Mouse (Mus musculus) forebrain, postnatal 0 days (tissue): Measurements from ENCODE around the gene Dhrs4. TPM values are rescaled to one million over a fixed set of nuclear protein-coding genes. Genes with fewer than 3 reads are reported as not detected.

Source experiments
- ATAC-seq: fragments of 200-750 bp; cut with Nextera tagmentation; 2 replicates; pipeline ENCODE4 v1.8.0; 2017; ENCODE audit warnings: mild to moderate bottlenecking, moderate library complexity
- DNase-seq: peaks from one replicate; pipeline ENCODE4 v3.0.0-alpha.2; 2015
- H3K27ac ChIP-seq: fragments of 300-500 bp; sonication (generic); 2 replicates; pipeline ENCODE4 v1.5.1; 2014; ENCODE audit warnings: low read depth, mild to moderate bottlenecking, antibody characterized with exemption, low read length, moderate library complexity, mixed read lengths
- H3K27me3 ChIP-seq: fragments of 300-500 bp; sonication (generic); 2 replicates; pipeline ENCODE4 v1.6.1; 2014; ENCODE audit warnings: mild to moderate bottlenecking, low read length, mixed read lengths; ENCODE audit not compliant: insufficient read depth
- H3K36me3 ChIP-seq: fragments of 300-500 bp; sonication (generic); 2 replicates; pipeline ENCODE4 v1.6.1; 2014; ENCODE audit warnings: mild to moderate bottlenecking, moderate library complexity; ENCODE audit not compliant: insufficient read depth
- H3K4me1 ChIP-seq: fragments of 300-500 bp; sonication (generic); 2 replicates; pipeline ENCODE4 v1.6.1; 2014; ENCODE audit warnings: antibody characterized with exemption; ENCODE audit not compliant: insufficient read depth
- H3K4me2 ChIP-seq: fragments of 300-500 bp; sonication (generic); 2 replicates; pipeline ENCODE4 v1.6.1; 2014; ENCODE audit warnings: low read depth, mild to moderate bottlenecking, moderate library complexity
- H3K4me3 ChIP-seq: fragments of 300-500 bp; sonication (generic); 2 replicates; pipeline ENCODE4 v1.5.1; 2014; ENCODE audit warnings: low read depth, low read length, mixed read lengths
- H3K9ac ChIP-seq: fragments of 300-500 bp; sonication (generic); 2 replicates; pipeline ENCODE4 v1.6.1; 2014; ENCODE audit warnings: mild to moderate bottlenecking
- H3K9me3 ChIP-seq: fragments of 300-500 bp; sonication (generic); 2 replicates; pipeline ENCODE4 v1.6.1; 2016; ENCODE audit warnings: low read length
- CTCF ChIP-seq: sonication (generic); IDR thresholded peaks from 2 replicates; pipeline ENCODE4 v1.5.1; 2016; ENCODE audit warnings: antibody characterized with exemption, control low read depth, low read depth
- WGBS: fragments of 180-500 bp; shearing (Covaris S2); extraction: QIAGEN DNeasy Blood & Tissue Kit; methylation state at CpG from one replicate; pipeline ENCODE4 v1.1.7; 2014; 5-methylcytosine and 5-hydroxymethylcytosine counted together
- polyA plus RNA-seq: library from polyadenylated mRNA; unstranded; fragments of >200 nt; fragmentation: Nextera tagmentation; extraction: Ambion mirVana; gene quantifications from 2 replicates; pipeline ENCODE4 v1.2.1, GENCODE M21; 2015
- total RNA-seq: library from RNA; depleted of rRNA; stranded (reverse); fragments of >200 nt; gene quantifications from 2 replicates; pipeline ENCODE4 v1.2.3, GENCODE M21; 2014

Dhrs4 gene
- total and polyA plus RNA-seq, 2 experiments from 2014 or later, result 14.8 to 20.9 TPM

DNA sequence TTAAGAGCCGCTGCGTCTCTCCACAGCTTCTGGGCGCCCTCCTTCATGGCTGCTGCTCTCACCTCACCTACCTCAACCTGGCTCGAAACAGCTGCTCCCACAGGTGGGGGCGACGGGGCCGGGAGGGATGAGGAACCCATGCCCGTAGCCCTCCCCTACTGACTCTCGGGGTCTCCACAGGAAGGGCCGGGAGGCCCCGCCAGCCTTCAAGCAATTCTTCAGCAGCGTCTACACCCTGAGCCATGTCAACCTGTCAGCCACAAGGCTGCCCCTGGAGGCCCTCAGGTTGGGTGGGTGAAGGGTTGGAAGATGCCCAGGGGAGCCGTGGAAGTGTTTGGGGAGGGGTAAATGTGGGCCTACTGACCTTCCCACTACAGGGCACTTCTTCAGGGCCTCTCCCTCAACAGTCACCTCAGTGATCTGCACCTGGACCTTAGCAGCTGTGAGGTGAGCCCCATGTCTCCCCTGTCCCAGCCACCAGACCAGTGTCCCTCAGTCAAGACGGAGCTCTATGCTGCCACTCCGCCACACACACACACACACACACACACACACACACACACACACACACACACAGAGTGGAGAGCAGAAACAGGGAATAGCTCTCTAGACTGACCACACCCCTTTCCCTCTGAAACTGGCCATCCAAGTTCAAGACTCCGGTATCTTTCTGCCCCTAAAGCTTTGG, 18.3 kb downstream of the Dhrs4 start:
- no peak for TF ChIP-seq CTCF
- no peaks in the 10 kb centered on the region for H3K27me3 ChIP-seq
- no peaks in the 10 kb centered on the region for H3K4me1 ChIP-seq
- H3K9me3 ChIP-seq, result no peaks in the 10 kb centered on the region
- DNase-seq (no peak), ATAC-seq (peak; percentile 2; the same call in 1 of the 2 replicates)
- no peak overlapping the region for H3K27ac ChIP-seq
- 77% methylated on average over 16 of the region's 16 CpGs for WGBS
- H3K4me3 ChIP-seq, result no peak overlapping the region
- H3K4me2 ChIP-seq, result no peak overlapping the region
- peaks cover 71% of the 10 kb centered on the region for H3K36me3 ChIP-seq
- no peak overlapping the region for H3K9ac ChIP-seq

GRCm38 (mm10) chr14:55497449-55497821, 18.9 kb downstream of the Dhrs4 start:
- no peak overlapping the region for H3K4me2 ChIP-seq
- no peaks in the 10 kb centered on the region for H3K4me1 ChIP-seq
- no peaks in the 10 kb centered on the region for H3K27me3 ChIP-seq
- no peak overlapping the region for H3K27ac ChIP-seq
- peak; percentile 76 for ATAC-seq
- WGBS, result 37% methylated on average over 6 of the region's 6 CpGs
- H3K9ac ChIP-seq, result 0 out of 2 replicates have a peak overlapping the region, but pooled peaks have one; percentile 22
- no peaks in the 10 kb centered on the region for H3K9me3 ChIP-seq
- peaks cover 76% of the 10 kb centered on the region for H3K36me3 ChIP-seq
- TF ChIP-seq CTCF, result peak; percentile 99
- H3K4me3 ChIP-seq, result no peak overlapping the region
- DNase-seq, result peak; percentile 87

DNA sequence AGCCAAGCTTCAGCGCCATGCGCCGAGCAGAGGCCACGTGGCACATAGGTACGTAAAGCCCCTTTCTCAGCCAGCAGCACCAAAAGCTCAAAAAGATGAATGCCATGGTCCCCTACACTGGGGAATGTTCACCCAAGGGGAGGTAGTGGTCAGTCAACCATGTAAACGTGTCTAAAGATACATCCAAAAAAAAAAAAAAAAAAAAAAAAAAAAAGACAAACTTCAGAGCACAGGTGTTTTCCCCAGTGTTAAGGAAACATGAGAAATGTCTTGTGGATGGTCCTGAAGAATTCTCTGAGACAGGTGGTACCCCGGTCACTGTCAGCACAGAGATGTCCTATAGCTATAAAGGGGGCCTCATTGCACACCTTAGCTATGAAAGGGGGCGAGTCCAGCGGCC, 27.1 kb downstream of the Dhrs4 start:
- H3K4me3 ChIP-seq, result no peak overlapping the region
- H3K27ac ChIP-seq, result no peak overlapping the region
- no peaks in the 10 kb centered on the region for H3K27me3 ChIP-seq
- no peaks in the 10 kb centered on the region for H3K9me3 ChIP-seq
- H3K4me2 ChIP-seq, result no peak overlapping the region
- ATAC-seq (no peak), DNase-seq (no peak)
- H3K4me1 ChIP-seq, result no peaks in the 10 kb centered on the region
- H3K9ac ChIP-seq, result no peak overlapping the region
- TF ChIP-seq CTCF, result no peak
- 78% methylated on average over 9 of the region's 9 CpGs for WGBS
- H3K36me3 ChIP-seq, result peaks cover 38% of the 10 kb centered on the region

DNA sequence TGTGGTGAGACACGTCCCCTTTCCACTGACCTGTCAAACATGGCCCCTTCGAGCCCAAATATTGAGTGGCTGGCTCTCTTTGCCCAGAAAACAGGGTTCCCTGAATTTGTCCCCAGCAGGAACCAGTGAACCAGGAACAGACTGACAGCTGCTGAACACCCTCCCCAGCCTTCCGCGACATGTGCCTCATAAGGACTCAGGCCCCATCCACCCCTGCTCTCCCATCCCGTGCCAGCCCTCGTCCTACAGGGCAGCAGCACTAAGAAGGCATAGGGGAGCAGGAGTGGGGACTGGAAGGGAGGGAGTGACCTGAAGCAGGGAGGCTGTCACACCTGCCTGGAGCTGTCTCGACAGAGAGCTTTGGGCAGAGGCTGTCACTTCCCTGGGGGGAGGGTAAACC, 29.2 kb downstream of the Dhrs4 start:
- peaks cover 20% of the 10 kb centered on the region for H3K36me3 ChIP-seq
- no peaks in the 10 kb centered on the region for H3K27me3 ChIP-seq
- TF ChIP-seq CTCF, result no peak
- H3K4me2 ChIP-seq, result no peak overlapping the region
- H3K9ac ChIP-seq, result no peak overlapping the region
- 49% methylated on average over 7 of the region's 7 CpGs for WGBS
- H3K9me3 ChIP-seq, result no peaks in the 10 kb centered on the region
- H3K27ac ChIP-seq, result no peak overlapping the region
- DNase-seq (no peak), ATAC-seq (no peak)
- H3K4me1 ChIP-seq, result no peaks in the 10 kb centered on the region
- no peak overlapping the region for H3K4me3 ChIP-seq

DNA sequence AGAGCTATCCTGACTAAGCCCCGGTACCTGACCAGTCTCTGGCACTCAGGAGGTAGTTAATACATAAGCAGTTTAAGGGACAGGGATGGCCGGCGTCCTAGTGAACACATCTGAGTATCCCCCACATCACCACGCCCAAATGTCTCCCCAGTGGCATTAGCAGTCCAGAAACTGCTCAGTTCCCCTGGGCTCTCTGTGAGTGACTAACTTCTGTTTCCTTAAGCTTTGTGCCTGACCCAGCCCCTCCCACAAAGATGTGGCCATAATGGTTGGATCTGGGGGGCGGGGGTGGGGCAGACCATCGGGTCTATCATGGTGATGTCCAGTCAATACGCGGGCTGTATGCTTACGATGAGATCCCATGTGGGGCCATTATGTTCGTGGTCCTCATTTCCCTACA, 31.0 kb downstream of the Dhrs4 start:
- WGBS, result 80% methylated on average over 10 of the region's 10 CpGs
- no peaks in the 10 kb centered on the region for H3K9me3 ChIP-seq
- no peak overlapping the region for H3K4me3 ChIP-seq
- H3K4me1 ChIP-seq, result no peaks in the 10 kb centered on the region
- no peak overlapping the region for H3K9ac ChIP-seq
- no peak for TF ChIP-seq CTCF
- H3K27me3 ChIP-seq, result no peaks in the 10 kb centered on the region
- no peak for DNase-seq
- H3K4me2 ChIP-seq, result no peak overlapping the region
- peaks cover 13% of the 10 kb centered on the region for H3K36me3 ChIP-seq
- ATAC-seq, result no peak
- no peak overlapping the region for H3K27ac ChIP-seq

DNA sequence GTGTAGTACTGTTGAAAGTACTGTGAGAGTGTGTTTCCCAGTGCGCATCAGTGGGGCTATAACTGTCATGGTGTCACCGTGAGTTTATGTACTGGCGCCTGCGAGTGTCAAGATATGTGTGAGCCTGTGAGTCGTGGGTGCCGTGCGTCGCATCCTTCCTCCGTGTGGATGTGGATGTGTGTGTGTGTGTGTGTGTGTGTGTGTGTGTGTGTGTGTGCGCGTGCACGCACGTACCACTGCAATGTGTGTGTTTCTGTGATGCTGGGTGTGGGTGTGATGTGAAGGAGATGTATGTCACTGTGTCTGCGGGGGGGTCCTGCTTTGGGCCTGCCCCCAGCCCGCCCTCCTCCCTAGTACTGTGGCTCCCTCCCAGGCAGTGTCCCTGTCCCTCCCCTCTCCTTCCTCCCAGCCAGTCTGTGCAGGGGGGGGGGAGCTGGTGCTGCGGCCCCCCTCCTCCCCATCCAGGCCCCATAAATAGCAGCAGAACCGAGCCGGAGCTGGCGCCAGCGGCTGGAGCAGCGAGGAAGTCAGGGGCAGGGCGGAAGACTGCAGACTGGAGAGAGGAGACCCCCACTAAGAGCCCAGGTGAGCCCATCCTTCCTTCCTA, 31.7 kb downstream of the Dhrs4 start, which contains the start of gene Cpne6:
Cpne6 (plus strand) TSS at position 321 of the 607 bp plus-strand sequence.
- 69% methylated on average over 21 of the region's 22 CpGs for WGBS
- DNase-seq, result peak; percentile 44
- Histone ChIP-seq H3K36me3 (peaks cover 12% of the 10 kb centered on the region), H3K4me2 (peak within 1 kb of the TSS; percentile 31), H3K4me1 (no peaks in the 10 kb centered on the region), H3K9ac (peak within 1 kb of the TSS; percentile 33), H3K27me3 (no peaks in the 10 kb centered on the region), H3K9me3 (no peaks in the 10 kb centered on the region), H3K4me3 (peak within 1 kb of the TSS; percentile 16; the same call in 1 of the 2 replicates), H3K27ac (0 out of 2 replicates have a peak within 1 kb of the TSS, but pooled peaks have one; percentile 10)
- TF ChIP-seq CTCF, result no peak
- peak; percentile 58 for ATAC-seq

- peak; percentile 73 for ATAC-seq
- peaks cover 9% of the 10 kb centered on the region; the same call in 1 of the 2 replicates for H3K36me3 ChIP-seq
- H3K9me3 ChIP-seq, result no peaks in the 10 kb centered on the region
- H3K4me3 ChIP-seq, result peak overlapping the region; percentile 16; the same call in 1 of the 2 replicates
- peak overlapping the region; percentile 31 for H3K4me2 ChIP-seq
- 48% methylated on average over 7 of the region's 7 CpGs for WGBS
- H3K4me1 ChIP-seq, result no peaks in the 10 kb centered on the region
- no peak for TF ChIP-seq CTCF
- DNase-seq, result peak; percentile 49
- no peak overlapping the region for H3K27ac ChIP-seq
- H3K27me3 ChIP-seq, result no peaks in the 10 kb centered on the region
- peak overlapping the region; percentile 33 for H3K9ac ChIP-seq
These were observed 32.5 kb downstream of the Dhrs4 start for GRCm38 (mm10) chr14:55511037-55511436.
